In genomic region chr15:103115256-103115655, GRCm38 (mm10) we compare ENCODE assay signal across 12 mouse cellular contexts. TPM values are rescaled to one million over a fixed set of nuclear protein-coding genes. Genes with fewer than 3 reads are reported as not detected.
DNase-seq lines count a peak whose midpoint lies in the region; ATAC-seq and TF ChIP-seq lines count a peak whose summit lies in the region.
"Had no signal": no experiment of that assay in that cellular context is flagged by ENCODE, and none has a peak within 500 bp of the region (broad histone marks: within the 10 kb centered on the region; RNA-seq: fewer than 3 reads in every experiment).

No protein-coding gene starts in this region.

- peaks cover 30% of the 10 kb centered on the region for H3K27me3 ChIP-seq in forebrain, embryonic 16.5 days (replicated peaks; ENCODE audit: control insufficient read depth, insufficient read depth, low read length)
- peaks cover 29% of the 10 kb centered on the region for H3K27me3 ChIP-seq in forebrain, embryonic 11.5 days (ENCODE audit: control insufficient read depth, insufficient read depth, low read length)
- H3K27me3 ChIP-seq in liver, postnatal 0 days (ENCODE audit: insufficient read depth, low read length), result peaks cover 54% of the 10 kb centered on the region
- peaks cover 38% of the 10 kb centered on the region for H3K27me3 ChIP-seq in intestine, embryonic 15.5 days (replicated peaks)
- H3K27me3 ChIP-seq in stomach, embryonic 14.5 days (ENCODE audit: control insufficient read depth, insufficient read depth, low read length), result no peaks in the 10 kb centered on the region

- WGBS in forebrain, embryonic 16.5 days, result 4% methylated on average over 9 of the region's 9 CpGs
- 10% methylated on average over 9 of the region's 9 CpGs for WGBS in forebrain, embryonic 11.5 days
- WGBS in liver, postnatal 0 days (ENCODE audit: insufficient replicate concordance), result 9% methylated on average over 9 of the region's 9 CpGs
- 12% methylated on average over 9 of the region's 9 CpGs for WGBS in intestine, embryonic 15.5 days
- under 1% methylated on average over 8 of the region's 9 CpGs for WGBS in stomach, embryonic 14.5 days

- no peak for TF ChIP-seq CTCF in liver, postnatal 0 days (IDR thresholded peaks at IDR 0.05; ENCODE audit: low read depth)
- TF ChIP-seq CTCF in gastrocnemius, adult 2 months (IDR thresholded peaks at IDR 0.05), result no peak

- intact Hi-C loops in gastrocnemius, adult 2 months (cut with DNase I), result no loop called here

- H3K27ac ChIP-seq in forebrain, embryonic 16.5 days (ENCODE audit: low read length), result no peak overlapping the region
- H3K27ac ChIP-seq in forebrain, embryonic 11.5 days (ENCODE audit: low read depth, low read length), result no peak overlapping the region
- H3K27ac ChIP-seq in liver, postnatal 0 days (ENCODE audit: low read depth), result no peak overlapping the region
- peak overlapping the region; percentile 29 for H3K27ac ChIP-seq in intestine, embryonic 15.5 days
- H3K27ac ChIP-seq in stomach, embryonic 14.5 days (ENCODE audit: low read length), result peak overlapping the region; percentile 80; the same call in 1 of the 2 replicates
- H3K27ac ChIP-seq in gastrocnemius, adult 2 months, result no peak overlapping the region
- H3K27ac ChIP-seq: liver, embryonic 13.5 days; midbrain, embryonic 12.5 days had no signal

- H3K4me1 ChIP-seq in forebrain, embryonic 16.5 days (replicated peaks; ENCODE audit: control insufficient read depth, insufficient read depth, low read length), result no peaks in the 10 kb centered on the region; the same call in 1 of the 2 replicates
- H3K4me1 ChIP-seq in forebrain, embryonic 11.5 days (replicated peaks; ENCODE audit: control insufficient read depth, insufficient read depth, low read length), result peaks cover 4% of the 10 kb centered on the region; the same call in 1 of the 2 replicates
- no peaks in the 10 kb centered on the region for H3K4me1 ChIP-seq in liver, postnatal 0 days (ENCODE audit: insufficient read depth)
- peaks cover 13% of the 10 kb centered on the region for H3K4me1 ChIP-seq in intestine, embryonic 15.5 days (replicated peaks)
- H3K4me1 ChIP-seq in stomach, embryonic 14.5 days (ENCODE audit: control insufficient read depth, insufficient read depth, low read length), result peaks cover 32% of the 10 kb centered on the region; the same call in 1 of the 2 replicates
- H3K4me1 ChIP-seq: liver, embryonic 13.5 days had no signal

- ATAC-seq in forebrain, embryonic 16.5 days, result peak; percentile 64; the same call in 1 of the 2 replicates
- no peak for ATAC-seq in forebrain, embryonic 11.5 days (replicated peaks; ENCODE audit: low FRiP score)
- no peak for ATAC-seq in liver, postnatal 0 days
- peak; percentile 82 for ATAC-seq in intestine, embryonic 15.5 days
- peak; percentile 77 for ATAC-seq in stomach, embryonic 14.5 days (ENCODE audit: insufficient number of reproducible peaks, insufficient read depth, low FRiP score, low read depth)
- ATAC-seq: inflammation-experienced regulatory T-cells, adult 6 months had no signal

- H3K9ac ChIP-seq in forebrain, embryonic 16.5 days (replicated peaks; ENCODE audit: low read depth, low read length), result no peak overlapping the region
- no peak overlapping the region for H3K9ac ChIP-seq in forebrain, embryonic 11.5 days (ENCODE audit: low read length)
- no peak overlapping the region for H3K9ac ChIP-seq in liver, postnatal 0 days (replicated peaks)
- no peak overlapping the region for H3K9ac ChIP-seq in intestine, embryonic 15.5 days
- no peak overlapping the region for H3K9ac ChIP-seq in stomach, embryonic 14.5 days (replicated peaks; ENCODE audit: low read depth, low read length)
- H3K9ac ChIP-seq: liver, embryonic 13.5 days; midbrain, embryonic 12.5 days had no signal

- no peaks in the 10 kb centered on the region for H3K9me3 ChIP-seq in forebrain, embryonic 16.5 days (ENCODE audit: control insufficient read depth, low read length)
- no peaks in the 10 kb centered on the region for H3K9me3 ChIP-seq in forebrain, embryonic 11.5 days (ENCODE audit: control insufficient read depth, low read length)
- no peaks in the 10 kb centered on the region for H3K9me3 ChIP-seq in liver, postnatal 0 days (ENCODE audit: low read length)
- no peaks in the 10 kb centered on the region for H3K9me3 ChIP-seq in intestine, embryonic 15.5 days
- no peaks in the 10 kb centered on the region for H3K9me3 ChIP-seq in stomach, embryonic 14.5 days (ENCODE audit: control insufficient read depth, low read depth, low read length)
- H3K9me3 ChIP-seq: liver, embryonic 13.5 days; midbrain, embryonic 12.5 days had no signal

- H3K4me2 ChIP-seq in forebrain, embryonic 16.5 days (ENCODE audit: low read length), result no peak overlapping the region
- H3K4me2 ChIP-seq in forebrain, embryonic 11.5 days (ENCODE audit: low read depth, low read length, severe bottlenecking), result no peak overlapping the region
- no peak overlapping the region for H3K4me2 ChIP-seq in liver, postnatal 0 days (ENCODE audit: low read depth, low read length)
- no peak overlapping the region for H3K4me2 ChIP-seq in intestine, embryonic 15.5 days (replicated peaks)
- H3K4me2 ChIP-seq in stomach, embryonic 14.5 days (replicated peaks; ENCODE audit: low read depth, low read length), result no peak overlapping the region
- H3K4me2 ChIP-seq: liver, embryonic 13.5 days; midbrain, embryonic 12.5 days had no signal

- H3K4me3 ChIP-seq in forebrain, embryonic 16.5 days (replicated peaks; ENCODE audit: low read length), result no peak overlapping the region
- no peak overlapping the region for H3K4me3 ChIP-seq in forebrain, embryonic 11.5 days (ENCODE audit: low read depth, low read length)
- no peak overlapping the region for H3K4me3 ChIP-seq in liver, postnatal 0 days (ENCODE audit: low read depth, low read length)
- no peak overlapping the region for H3K4me3 ChIP-seq in intestine, embryonic 15.5 days (replicated peaks)
- H3K4me3 ChIP-seq in stomach, embryonic 14.5 days (ENCODE audit: low read depth, low read length), result no peak overlapping the region
- H3K4me3 ChIP-seq in gastrocnemius, adult 2 months, result no peak overlapping the region
- H3K4me3 ChIP-seq: liver, embryonic 13.5 days; midbrain, embryonic 12.5 days had no signal

- no peaks in the 10 kb centered on the region for H3K36me3 ChIP-seq in forebrain, embryonic 16.5 days (ENCODE audit: control insufficient read depth, insufficient read depth)
- H3K36me3 ChIP-seq in forebrain, embryonic 11.5 days (ENCODE audit: control insufficient read depth, insufficient read depth, low read length), result no peaks in the 10 kb centered on the region
- no peaks in the 10 kb centered on the region for H3K36me3 ChIP-seq in liver, postnatal 0 days (replicated peaks; ENCODE audit: insufficient read depth, low read length)
- no peaks in the 10 kb centered on the region for H3K36me3 ChIP-seq in intestine, embryonic 15.5 days
- no peaks in the 10 kb centered on the region for H3K36me3 ChIP-seq in stomach, embryonic 14.5 days (ENCODE audit: control insufficient read depth, insufficient read depth, low read length)
- H3K36me3 ChIP-seq: liver, embryonic 13.5 days; midbrain, embryonic 12.5 days had no signal

- DNase-seq in forebrain, embryonic 11.5 days (ENCODE audit: low spot score), result no peak
- peak; percentile 52 for DNase-seq in liver
- no peak for DNase-seq in liver, postnatal 0 days
- no peak for DNase-seq in gastrocnemius, adult 2 months
- no peak for DNase-seq in layer of hippocampus, postnatal 25 days (ENCODE audit: extremely low spot score in 1 of 2, low spot score in 1 of 2)
- DNase-seq: cerebellum, postnatal 25 days; liver, embryonic 13.5 days had no signal

- TF ChIP-seq EP300 in liver, postnatal 0 days (IDR thresholded peaks at IDR 0.05; ENCODE audit: low read depth), result no peak

RNA-seq across cellular contexts. Expression of gene Smug1, which starts 51.6 kb away (rescaled TPM):
- 28.0 and 29.2 TPM in 2 replicates for polyA plus RNA-seq in forebrain, embryonic 16.5 days (2015; fragmentation: Nextera tagmentation; extraction: Ambion mirVana)
- polyA plus RNA-seq in forebrain, embryonic 11.5 days (2014; fragmentation: Nextera tagmentation; extraction: Ambion mirVana), result 20.5 and 23.3 TPM in 2 replicates
- 3.6 and 3.8 TPM in 2 replicates for polyA plus RNA-seq in liver, postnatal 0 days (2015; fragmentation: Nextera tagmentation; extraction: Ambion mirVana)
- 17.8 and 18.2 TPM in 2 replicates for polyA plus RNA-seq in intestine, embryonic 15.5 days (2015; fragmentation: Nextera tagmentation; extraction: Ambion mirVana)
- polyA plus RNA-seq in stomach, embryonic 14.5 days (2014; fragmentation: Nextera tagmentation; extraction: Ambion mirVana), result 21.4 and 22.2 TPM in 2 replicates
- 10 to 100 TPM; 10.8 to 12.7 TPM for total RNA-seq in gastrocnemius, adult 2 months (2021)
- total RNA-seq in layer of hippocampus, postnatal 25 days (2021), result 10 to 100 TPM; 17.4 to 20.2 TPM

Comparison
In these comparisons a context has a peak if more than half of its experiments do, and no peak if none do; other contexts are left out.
1. ATAC-seq: peak in forebrain, embryonic 16.5 days (single experiment), intestine, embryonic 15.5 days (single experiment) and stomach, embryonic 14.5 days (single experiment); none in forebrain, embryonic 11.5 days (single experiment) and liver, postnatal 0 days (single experiment).
2. H3K27ac ChIP-seq: peak in intestine, embryonic 15.5 days (single experiment) and stomach, embryonic 14.5 days (single experiment); none in forebrain, embryonic 16.5 days (single experiment), forebrain, embryonic 11.5 days (single experiment), liver, postnatal 0 days (single experiment) and gastrocnemius, adult 2 months (single experiment).